Mouse (Mus musculus) liver, embryonic 13.5 days (tissue): ENCODE measurements around the gene Mrgpra1. TPM values are rescaled to one million over a fixed set of nuclear protein-coding genes. Genes with fewer than 3 reads are reported as not detected.

Experiments
- polyA plus RNA-seq: library from polyadenylated mRNA; unstranded; fragments of >200 nt; fragmentation: Nextera tagmentation; extraction: Ambion mirVana; gene quantifications from 2 replicates; pipeline ENCODE4 v1.2.1, GENCODE M21; 2015

The Mrgpra1 gene
- polyA plus RNA-seq, 1 experiment from 2014 or later: not detected

Other genes with a start within 250 kb of the Mrgpra1 start
- 0.05 and 0.10 TPM in 2 replicates for gene Ptpn5, start 220.6 kb downstream of the Mrgpra1 start, polyA plus RNA-seq
- gene Mrgpra6, start 149.3 kb downstream of the Mrgpra1 start, polyA plus RNA-seq: not detected in 2 replicates
- not detected in 2 replicates for gene Mrgpra9, start 101.4 kb downstream of the Mrgpra1 start, polyA plus RNA-seq
- 0.21 and 0.39 TPM in 2 replicates for gene Mrgpra2a, start 97.9 kb upstream of the Mrgpra1 start, polyA plus RNA-seq
- gene Mrgpra2b, start 174.6 kb upstream of the Mrgpra1 start, polyA plus RNA-seq: 0.30 and 0.64 TPM in 2 replicates
- gene Mrgpra3, start 247.1 kb upstream of the Mrgpra1 start, polyA plus RNA-seq: not detected in 2 replicates